Mouse (Mus musculus): Measurements from ENCODE around the gene Pea15a. TPM values are rescaled to one million over a fixed set of nuclear protein-coding genes. Genes with fewer than 3 reads are reported as not detected.
"Not testable (repeated sequence)": the region's sequence is repeated elsewhere in the genome, so short reads cannot be mapped to it uniquely, and the experiment has no call there.

The Pea15a gene
- 398 and 406 TPM in 2 replicates for polyA plus RNA-seq (2015; fragmentation: Nextera tagmentation; extraction: Ambion mirVana)

- H3K27me3 ChIP-seq = no peaks in the 10 kb centered on the region
- 0% methylated on average over 37 of the region's 40 CpGs for WGBS
Observed at GRCm38 (mm10) chr1:172206141-172206917, at the start of gene Pea15a. Gene Pea15a, minus strand, starts transcription at chr1:172206804.

GRCm38 (mm10) chr1:172247679-172248078, 41.1 kb upstream of the Pea15a start:
- H3K9me3 ChIP-seq = no peaks in the 10 kb centered on the region

More at GRCm38 (mm10) chr1:172206141-172206917, at the start of gene Pea15a:
- peak; percentile 76 for ATAC-seq
- peak within 1 kb of the TSS; percentile 96 for H3K27ac ChIP-seq
- peak within 1 kb of the TSS; percentile 90 for H3K9ac ChIP-seq (replicated peaks)
- no peaks in the 10 kb centered on the region for H3K9me3 ChIP-seq
- H3K4me2 ChIP-seq (replicated peaks) = peak within 1 kb of the TSS; percentile 93
- H3K36me3 ChIP-seq = no peaks in the 10 kb centered on the region
- peak within 1 kb of the TSS; percentile 65 for H3K4me3 ChIP-seq (replicated peaks)
- H3K4me1 ChIP-seq (replicated peaks) = peaks cover 61% of the 10 kb centered on the region

DNA sequence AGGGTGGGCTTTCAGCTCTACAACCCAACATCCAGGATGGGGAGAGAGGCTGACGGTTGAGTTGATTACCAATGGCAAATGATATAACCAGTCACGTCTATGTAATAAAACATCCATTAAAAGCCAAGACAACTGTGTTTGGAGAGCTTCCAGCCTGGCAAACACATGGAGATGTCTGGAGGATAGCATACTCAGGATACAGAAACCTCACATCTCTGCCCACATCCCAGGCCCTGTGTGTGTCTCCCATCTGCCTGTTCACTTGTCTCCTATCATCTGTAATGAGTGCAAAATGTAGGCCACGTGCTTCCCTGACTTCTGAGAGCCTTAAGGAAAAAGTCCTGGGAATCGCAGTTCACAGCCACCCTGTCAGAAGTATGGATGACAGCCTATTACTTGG, 40.6 kb upstream of the Pea15a start:
- H3K4me2 ChIP-seq (replicated peaks) = no peak overlapping the region
- 68% methylated on average over 4 of the region's 4 CpGs for WGBS
- peaks cover 3% of the 10 kb centered on the region; the same call in 1 of the 2 replicates for H3K4me1 ChIP-seq (replicated peaks)
- no peak for ATAC-seq
- no peak overlapping the region for H3K9ac ChIP-seq (replicated peaks)
- peaks cover 19% of the 10 kb centered on the region for H3K27me3 ChIP-seq
- no peaks in the 10 kb centered on the region for H3K36me3 ChIP-seq
- H3K27ac ChIP-seq = no peak overlapping the region
- no peaks in the 10 kb centered on the region for H3K9me3 ChIP-seq
- no peak overlapping the region for H3K4me3 ChIP-seq (replicated peaks)

More at GRCm38 (mm10) chr1:172247679-172248078, 41.1 kb upstream of the Pea15a start:
- Histone ChIP-seq H3K27me3 (peaks cover 19% of the 10 kb centered on the region), H3K4me2 (replicated peaks) (no peak overlapping the region), H3K36me3 (no peaks in the 10 kb centered on the region), H3K27ac (no peak overlapping the region), H3K9ac (replicated peaks) (no peak overlapping the region), H3K4me1 (replicated peaks) (peaks cover 3% of the 10 kb centered on the region; the same call in 1 of the 2 replicates), H3K4me3 (replicated peaks) (no peak overlapping the region)
- 55% methylated on average over 2 of the region's 2 CpGs for WGBS
- ATAC-seq = peak; percentile 50; the same call in 1 of the 2 replicates

GRCm38 (mm10) chr1:172244645-172245044, 38.0 kb upstream of the Pea15a start:
- not testable (repeated sequence) for H3K4me3 ChIP-seq (replicated peaks); H3K4me2 ChIP-seq (replicated peaks); H3K27ac ChIP-seq; H3K36me3 ChIP-seq; H3K9ac ChIP-seq (replicated peaks); ATAC-seq; H3K9me3 ChIP-seq
- H3K27me3 ChIP-seq = peaks cover 19% of the 10 kb centered on the region
- H3K4me1 ChIP-seq (replicated peaks) = peaks cover 11% of the 10 kb centered on the region
- 48% methylated on average over 23 of the region's 23 CpGs for WGBS

DNA sequence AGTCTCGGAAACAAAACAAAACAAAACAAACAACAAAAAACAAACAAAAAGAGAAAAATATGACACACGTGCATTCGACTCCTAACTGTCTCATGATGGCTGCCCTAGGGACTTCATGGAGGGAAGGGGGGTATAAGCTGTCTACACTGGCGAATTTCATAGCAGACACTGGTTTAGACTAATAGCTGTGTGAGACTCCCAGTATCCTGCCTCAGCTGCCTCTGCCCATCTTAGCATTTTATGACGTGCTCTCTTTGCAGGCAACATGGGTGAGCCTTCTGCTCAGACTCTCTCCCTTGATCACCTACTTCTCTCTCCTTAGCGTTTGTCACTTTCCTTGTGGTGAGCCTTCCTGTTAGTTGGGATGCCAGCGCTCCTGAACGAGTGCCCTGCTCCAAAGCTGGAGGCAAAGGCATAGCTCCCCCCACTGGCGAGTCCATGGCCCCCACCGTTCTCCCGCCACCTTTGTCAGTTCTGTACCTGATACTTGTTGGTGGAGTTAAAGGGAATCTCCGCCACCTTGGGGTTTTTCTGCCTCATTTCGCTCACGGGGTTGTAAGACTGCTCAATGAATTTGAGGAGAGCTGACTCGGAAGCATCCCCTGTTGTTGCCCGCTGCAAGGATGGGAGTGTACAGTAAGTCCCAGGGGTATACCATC, 37.1 kb upstream of the Pea15a start:
- 32% methylated on average over 16 of the region's 16 CpGs for WGBS
- Histone ChIP-seq H3K9ac (replicated peaks) (no peak overlapping the region), H3K4me2 (replicated peaks) (no peak overlapping the region), H3K9me3 (no peaks in the 10 kb centered on the region), H3K36me3 (no peaks in the 10 kb centered on the region), H3K4me3 (replicated peaks) (no peak overlapping the region), H3K27me3 (peaks cover 19% of the 10 kb centered on the region), H3K4me1 (replicated peaks) (peaks cover 11% of the 10 kb centered on the region), H3K27ac (no peak overlapping the region)
- no peak for ATAC-seq

DNA sequence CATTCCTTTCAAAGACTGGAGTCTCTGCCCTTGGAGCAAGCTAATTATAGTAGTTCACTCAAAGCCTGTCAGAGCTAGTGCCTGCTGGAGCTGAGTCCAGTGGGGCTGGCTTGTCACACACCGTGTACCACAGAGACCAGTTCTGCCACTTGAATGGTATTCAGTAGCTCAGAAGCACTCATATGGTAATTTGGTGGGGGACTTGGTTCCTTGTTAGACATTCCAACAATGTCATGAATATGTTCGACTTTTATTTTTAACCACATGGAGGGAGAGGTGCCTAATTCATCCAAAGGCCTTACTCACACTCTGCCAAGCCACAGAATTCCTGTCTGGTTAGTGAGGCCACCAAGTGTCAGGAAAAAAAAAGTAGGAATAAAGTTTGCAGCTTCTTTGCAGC, 35.8 kb upstream of the Pea15a start:
- no peak overlapping the region for H3K4me2 ChIP-seq (replicated peaks)
- no peak overlapping the region for H3K9ac ChIP-seq (replicated peaks)
- peaks cover 19% of the 10 kb centered on the region for H3K27me3 ChIP-seq
- WGBS = 17% methylated on average over 2 of the region's 2 CpGs
- H3K36me3 ChIP-seq = no peaks in the 10 kb centered on the region
- no peaks in the 10 kb centered on the region for H3K9me3 ChIP-seq
- peak; percentile 80 for ATAC-seq
- no peak overlapping the region for H3K4me3 ChIP-seq (replicated peaks)
- peaks cover 11% of the 10 kb centered on the region for H3K4me1 ChIP-seq (replicated peaks)
- H3K27ac ChIP-seq = no peak overlapping the region

DNA sequence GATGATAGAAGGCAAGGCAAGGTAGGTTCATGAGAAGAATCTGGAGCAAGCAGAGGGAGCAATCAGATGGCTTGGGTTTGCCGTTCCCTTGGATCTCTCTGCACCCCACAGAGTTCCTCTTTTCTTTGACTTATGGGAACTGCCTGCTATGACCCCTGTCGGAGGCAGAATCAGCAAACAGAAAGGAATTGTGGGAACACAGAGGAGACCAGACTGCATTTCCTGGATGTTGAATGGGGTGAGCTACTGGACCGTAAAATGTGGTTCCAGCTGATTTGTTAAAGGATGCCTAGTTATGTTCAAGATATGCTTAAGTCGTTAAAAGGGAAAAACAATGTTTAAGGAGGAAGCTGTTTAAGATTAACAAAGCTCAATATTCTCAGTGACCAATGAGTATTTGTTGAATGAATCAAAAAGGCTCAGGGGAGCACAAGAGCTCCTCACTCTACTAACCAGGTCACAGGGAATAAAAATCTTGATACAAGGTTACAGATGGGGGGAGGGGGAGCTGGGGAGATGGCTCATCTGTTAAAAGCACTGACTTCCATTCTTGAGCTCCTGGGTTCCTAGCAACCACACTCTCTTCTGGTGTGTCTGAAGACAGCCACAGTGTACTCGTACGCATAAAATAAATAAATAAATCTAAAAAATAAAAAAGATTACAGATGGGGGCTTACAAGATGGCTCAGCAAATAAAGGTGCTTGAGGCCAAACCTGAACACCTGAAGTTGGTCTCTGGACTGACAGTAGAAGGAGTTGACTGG, 34.5 kb upstream of the Pea15a start:
- peaks cover 11% of the 10 kb centered on the region for H3K4me1 ChIP-seq (replicated peaks)
- no peak overlapping the region for H3K9ac ChIP-seq (replicated peaks)
- H3K27me3 ChIP-seq = peaks cover 19% of the 10 kb centered on the region
- ATAC-seq = no peak
- no peak overlapping the region for H3K27ac ChIP-seq
- H3K36me3 ChIP-seq = no peaks in the 10 kb centered on the region
- no peaks in the 10 kb centered on the region for H3K9me3 ChIP-seq
- H3K4me3 ChIP-seq (replicated peaks) = no peak overlapping the region
- 24% methylated on average over 6 of the region's 6 CpGs for WGBS
- H3K4me2 ChIP-seq (replicated peaks) = no peak overlapping the region

DNA sequence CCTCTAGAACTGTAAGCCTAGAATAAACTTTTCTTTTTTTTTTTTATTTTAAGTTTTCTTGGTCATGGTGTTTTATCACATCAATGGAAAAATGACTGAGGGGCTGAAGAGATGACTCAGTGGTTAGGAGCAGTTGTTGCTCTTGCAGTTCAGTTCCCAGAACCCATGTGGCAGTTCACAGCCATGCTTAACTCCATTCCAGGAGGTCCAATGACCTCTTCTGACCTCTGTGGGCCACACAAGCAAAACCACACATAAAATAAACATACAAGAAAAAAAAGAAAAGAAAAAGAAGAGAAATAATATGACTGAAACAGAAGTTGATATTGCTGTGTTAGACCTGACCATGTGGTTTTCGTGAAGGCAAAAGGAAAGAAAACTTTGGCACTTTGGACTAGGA, 22.6 kb upstream of the Pea15a start:
- H3K4me3 ChIP-seq (replicated peaks) = no peak overlapping the region
- WGBS = 87% methylated on average over 1 of the region's 1 CpGs
- no peak overlapping the region for H3K9ac ChIP-seq (replicated peaks)
- H3K27ac ChIP-seq = no peak overlapping the region
- no peaks in the 10 kb centered on the region for H3K36me3 ChIP-seq
- no peaks in the 10 kb centered on the region for H3K4me1 ChIP-seq (replicated peaks)
- no peak for ATAC-seq
- no peaks in the 10 kb centered on the region for H3K27me3 ChIP-seq
- no peaks in the 10 kb centered on the region for H3K9me3 ChIP-seq
- H3K4me2 ChIP-seq (replicated peaks) = no peak overlapping the region

DNA sequence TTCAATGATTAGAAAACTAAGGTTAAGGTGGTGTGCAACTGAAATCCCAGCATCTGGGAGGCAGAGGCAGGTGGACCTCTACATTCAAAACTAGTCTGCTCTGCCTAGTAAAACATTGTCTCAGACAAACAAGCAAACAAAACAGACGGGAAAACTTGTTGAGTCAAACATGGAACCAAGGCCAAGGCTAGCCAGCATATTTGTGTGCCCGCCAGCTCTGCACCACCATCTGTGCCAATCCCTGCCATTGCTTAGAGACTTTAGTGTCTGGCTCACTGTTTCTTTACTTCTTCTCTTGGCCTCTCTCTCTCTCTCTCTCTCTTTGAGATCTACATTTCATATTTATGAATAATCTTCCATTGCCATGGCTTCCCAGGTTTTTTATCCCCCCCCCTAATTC, 21.6 kb upstream of the Pea15a start:
- H3K27me3 ChIP-seq = no peaks in the 10 kb centered on the region
- no peak overlapping the region for H3K27ac ChIP-seq
- no peaks in the 10 kb centered on the region for H3K4me1 ChIP-seq (replicated peaks)
- no peak for ATAC-seq
- no peak overlapping the region for H3K4me2 ChIP-seq (replicated peaks)
- no peak overlapping the region for H3K9ac ChIP-seq (replicated peaks)
- WGBS = 85% methylated on average over 2 of the region's 2 CpGs
- no peak overlapping the region for H3K4me3 ChIP-seq (replicated peaks)
- no peaks in the 10 kb centered on the region for H3K9me3 ChIP-seq
- no peaks in the 10 kb centered on the region for H3K36me3 ChIP-seq

- H3K27me3 ChIP-seq = no peaks in the 10 kb centered on the region
- no peaks in the 10 kb centered on the region for H3K9me3 ChIP-seq
- no peak overlapping the region for H3K9ac ChIP-seq (replicated peaks)
- no peak overlapping the region for H3K4me2 ChIP-seq (replicated peaks)
- WGBS = 42% methylated on average over 11 of the region's 11 CpGs
- H3K4me1 ChIP-seq (replicated peaks) = peaks cover 47% of the 10 kb centered on the region
- no peak overlapping the region for H3K27ac ChIP-seq
- no peaks in the 10 kb centered on the region for H3K36me3 ChIP-seq
- no peak overlapping the region for H3K4me3 ChIP-seq (replicated peaks)
- ATAC-seq = no peak
Observed at GRCm38 (mm10) chr1:172221297-172222063, 14.9 kb upstream of the Pea15a start.

DNA sequence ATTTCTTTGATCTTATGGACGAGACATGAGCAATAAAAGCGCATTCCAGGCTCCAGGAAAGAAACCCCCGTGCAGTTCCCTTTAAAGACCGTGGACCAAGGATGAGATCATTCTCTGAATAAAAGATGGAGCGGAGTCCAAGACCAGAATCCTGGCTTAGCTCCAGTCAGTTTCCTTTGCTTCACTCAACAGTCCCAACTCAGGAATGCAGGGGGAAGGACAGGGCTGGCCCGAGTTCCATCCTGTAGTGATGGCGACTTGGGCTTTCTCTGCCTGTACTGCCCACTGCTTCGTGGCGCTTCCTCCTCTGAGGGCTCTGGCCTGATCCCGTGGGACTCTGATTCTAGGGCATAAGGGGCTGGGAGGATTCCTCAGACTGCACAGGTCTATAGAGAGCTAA, 13.8 kb upstream of the Pea15a start:
- no peaks in the 10 kb centered on the region for H3K27me3 ChIP-seq
- no peak overlapping the region for H3K4me2 ChIP-seq (replicated peaks)
- H3K4me1 ChIP-seq (replicated peaks) = peaks cover 47% of the 10 kb centered on the region
- WGBS = 38% methylated on average over 10 of the region's 10 CpGs
- H3K9ac ChIP-seq (replicated peaks) = no peak overlapping the region
- no peaks in the 10 kb centered on the region for H3K36me3 ChIP-seq
- H3K4me3 ChIP-seq (replicated peaks) = no peak overlapping the region
- peak overlapping the region; percentile 53; the same call in 1 of the 2 replicates for H3K27ac ChIP-seq
- peak; percentile 41; the same call in 1 of the 2 replicates for ATAC-seq
- no peaks in the 10 kb centered on the region for H3K9me3 ChIP-seq

Measured in midbrain, embryonic 13.5 days (tissue).